Mouse (Mus musculus) hematopoietic stem cell, adult 5-6 weeks (primary cell): ENCODE measurements around the gene Hoxc9. TPM values are rescaled to one million over a fixed set of nuclear protein-coding genes. Genes with fewer than 3 reads are reported as not detected.

Experiments used
- ATAC-seq, 2 experiments: fragments of 125-278 bp in 1 of 2; replicated peaks in 1 of 2; 2 replicates each; pipeline ENCODE4 v1.8.0; 2016 to 2017; ENCODE audit warnings: inconsistent platforms in 2 of 2, mild to moderate bottlenecking in 2 of 2, moderate number of reproducible peaks in 2 of 2, low read depth in 1 of 2, moderate TSS enrichment in 1 of 2; ENCODE audit not compliant: low FRiP score in 2 of 2, poor library complexity in 2 of 2, severe bottlenecking in 2 of 2, insufficient read depth in 1 of 2, low TSS enrichment in 1 of 2
- total RNA-seq: library from RNA; stranded (forward); fragments of 172-1452, 232-1000 nt; gene quantifications from 2 replicates; pipeline ENCODE4 v1.2.3, GENCODE M21; 2017

Gene Hoxc9
- total RNA-seq, 1 experiment from 2014 or later: not detected

DNA sequence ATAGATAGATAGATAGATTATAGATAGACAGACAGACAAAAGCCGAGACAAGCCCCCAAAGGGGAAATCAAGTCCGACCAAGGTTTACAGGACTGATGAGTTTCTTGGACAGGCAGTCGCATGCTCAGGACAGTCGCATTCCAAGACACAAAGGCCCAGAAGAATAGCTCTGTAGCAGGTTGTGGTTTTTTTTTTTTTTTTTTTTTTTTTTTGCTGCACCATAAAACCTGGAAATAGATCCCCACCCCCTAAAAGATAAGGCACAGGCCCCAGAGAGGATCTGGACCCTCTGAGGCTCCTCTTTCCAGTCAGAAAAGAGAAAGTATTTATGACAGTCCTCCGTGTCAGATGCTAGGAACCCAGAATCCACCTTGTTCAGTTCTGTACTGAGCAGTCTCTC is 11.8 kb downstream of the Hoxc9 start:
- no peak for ATAC-seq

DNA sequence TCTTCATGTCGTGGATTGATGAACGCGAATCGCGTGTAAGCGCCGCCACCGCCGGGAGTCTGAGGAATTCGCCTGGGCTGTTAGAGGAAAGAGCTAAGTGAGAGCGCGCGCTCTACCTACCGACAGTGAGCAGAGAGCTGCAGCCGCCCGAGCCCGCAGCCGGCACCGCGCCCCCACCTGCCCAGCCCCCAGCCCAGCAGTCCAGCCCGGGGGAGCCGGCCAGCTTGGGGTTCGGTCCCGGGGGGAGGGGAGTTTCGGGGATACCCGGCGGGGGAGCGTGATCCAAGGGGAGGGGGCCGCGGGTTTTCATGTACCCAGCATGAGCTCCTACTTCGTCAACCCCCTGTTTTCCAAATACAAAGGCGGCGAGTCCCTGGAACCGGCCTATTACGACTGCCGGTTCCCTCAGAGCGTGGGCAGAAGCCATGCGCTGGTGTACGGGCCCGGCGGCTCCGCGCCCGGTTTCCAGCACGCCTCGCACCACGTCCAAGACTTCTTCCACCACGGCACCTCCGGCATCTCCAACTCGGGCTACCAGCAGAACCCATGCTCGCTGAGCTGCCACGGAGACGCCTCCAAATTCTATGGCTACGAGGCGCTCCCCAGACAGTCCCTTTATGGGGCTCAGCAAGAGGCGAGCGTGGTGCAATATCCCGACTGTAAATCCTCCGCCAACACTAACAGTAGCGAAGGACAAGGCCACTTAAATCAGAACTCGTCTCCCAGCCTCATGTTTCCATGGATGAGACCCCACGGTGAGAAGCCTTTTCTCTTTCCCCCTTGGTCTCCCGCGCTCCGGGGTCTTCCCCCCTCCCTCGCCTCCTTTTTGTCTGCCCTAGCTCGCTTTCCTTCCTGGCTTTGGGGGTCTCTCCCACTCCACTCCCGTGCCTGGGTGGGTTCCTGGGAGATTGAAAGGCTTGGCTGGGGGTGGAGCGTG is 14.5 kb downstream of the Hoxc9 start, which contains the start of gene Hoxc8:
Gene Hoxc8, plus strand, starts transcription at position 147 of the 937 bp plus-strand sequence.
- ATAC-seq: no peak

DNA sequence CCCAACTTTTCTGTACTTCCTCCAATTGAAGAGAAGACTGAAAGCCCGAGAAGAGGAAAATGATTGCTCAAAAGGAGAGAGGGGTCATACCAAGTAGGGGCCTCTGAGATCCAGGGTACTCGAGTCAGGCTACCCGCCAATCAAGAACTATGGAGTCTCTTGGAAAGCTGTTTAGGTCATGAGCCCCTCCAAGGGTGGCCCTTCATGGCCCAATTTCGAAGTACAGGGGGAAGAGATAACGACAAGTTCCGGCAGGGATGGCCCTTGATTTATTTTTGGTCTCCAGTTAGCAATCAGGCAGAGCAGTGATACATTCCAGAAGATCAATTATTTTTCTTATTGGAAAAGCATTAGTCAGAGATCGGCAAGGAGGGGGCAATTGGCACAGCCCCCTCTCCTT is 15.5 kb downstream of the Hoxc9 start:
- ATAC-seq: no peak

DNA sequence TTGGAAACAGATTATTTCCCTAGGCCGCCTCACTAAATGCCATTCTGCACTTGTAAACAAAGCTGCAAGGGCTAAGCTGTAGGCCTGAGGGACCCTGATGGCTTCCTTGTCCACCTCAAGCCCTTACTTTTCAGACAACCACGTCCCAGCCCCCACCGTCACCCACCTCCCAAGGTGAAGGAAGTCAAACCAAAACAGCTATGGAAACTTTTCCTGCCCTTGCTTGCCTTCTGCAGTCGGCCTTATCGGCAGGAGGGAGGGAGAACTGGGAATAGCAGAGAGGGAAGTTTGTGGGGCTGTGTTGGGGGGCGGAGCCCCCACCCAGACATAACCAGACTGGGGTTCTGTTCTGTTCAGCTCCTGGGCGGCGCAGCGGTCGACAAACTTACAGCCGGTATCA is 16.0 kb downstream of the Hoxc9 start:
- ATAC-seq: no peak

DNA sequence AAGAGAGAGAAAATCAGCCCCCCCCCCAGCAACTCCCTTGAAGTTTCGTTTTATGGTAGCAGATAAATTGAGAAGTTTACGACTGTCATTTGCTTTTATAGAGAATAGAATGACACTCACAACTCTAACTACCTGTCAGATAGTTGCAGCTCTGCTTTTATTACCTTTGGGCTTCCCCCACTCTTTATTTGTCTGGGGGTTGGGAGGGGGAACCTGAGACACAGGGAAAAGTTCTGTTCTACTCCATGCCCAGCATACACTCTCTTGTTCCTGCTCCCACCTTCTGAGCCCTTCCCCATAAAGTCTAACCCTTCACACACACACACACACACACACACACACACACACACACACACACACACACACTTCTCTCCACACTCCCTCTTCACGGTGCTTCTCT is 16.6 kb downstream of the Hoxc9 start:
- ATAC-seq: no peak

DNA sequence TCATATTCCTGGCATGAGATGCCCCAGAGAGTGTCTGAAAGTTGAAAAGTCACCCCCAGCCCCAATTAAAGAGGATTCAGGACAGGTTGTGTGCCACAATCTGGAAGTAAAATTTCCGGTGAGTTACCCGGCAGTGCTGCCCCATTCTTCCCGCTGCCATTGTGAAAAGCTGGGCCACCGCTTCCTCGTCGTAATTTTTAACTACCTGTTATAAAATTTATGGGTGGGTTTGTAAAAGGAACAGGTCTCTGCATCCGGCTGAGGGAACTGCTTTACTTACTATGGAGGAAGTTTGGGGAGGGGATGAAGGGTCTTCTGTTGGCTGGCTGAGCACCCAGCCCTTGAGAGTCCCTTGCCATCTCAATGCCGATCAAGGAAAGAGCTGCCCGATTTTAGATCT is 20.3 kb downstream of the Hoxc9 start:
- ATAC-seq: no peak

DNA sequence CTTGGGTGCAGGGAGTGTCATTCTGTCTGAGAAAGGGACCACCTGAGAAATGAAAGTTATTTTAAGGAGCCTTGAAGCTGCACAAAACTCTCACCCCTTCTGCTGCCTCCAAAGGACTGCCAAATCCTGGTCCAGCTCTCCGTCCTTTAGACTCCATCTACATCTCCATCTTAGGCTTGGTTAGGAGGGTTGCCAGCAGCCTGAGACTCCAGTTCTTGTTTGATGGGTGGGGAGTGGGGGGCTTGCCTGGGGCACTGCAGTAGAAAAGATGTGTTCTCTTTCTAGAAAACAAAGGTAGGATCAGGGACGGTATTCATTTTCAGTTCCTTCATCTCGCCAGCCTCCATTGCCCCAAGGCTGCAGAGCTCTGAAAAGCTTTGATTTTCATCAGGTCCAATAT is 21.2 kb downstream of the Hoxc9 start:
- ATAC-seq: no peak

DNA sequence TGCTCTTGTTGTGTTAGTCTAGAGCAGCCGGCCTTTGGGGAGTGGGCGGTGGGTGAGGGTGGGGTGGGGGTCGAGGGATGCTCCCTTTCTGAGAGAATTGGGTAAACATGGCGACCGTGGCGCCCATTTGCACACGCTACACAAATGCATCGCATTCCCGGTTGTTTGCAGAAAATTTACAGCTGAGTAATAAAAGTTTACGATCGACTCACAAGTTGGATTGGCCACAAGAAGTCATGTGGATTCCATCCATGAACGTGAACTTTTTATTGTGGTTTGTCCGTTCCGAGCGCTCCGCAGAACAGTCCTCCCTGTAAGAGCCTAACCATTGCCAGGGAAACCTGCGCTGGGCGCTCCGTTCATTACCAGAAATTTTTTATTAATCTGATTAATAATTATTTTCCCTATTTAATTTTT is 21.7 kb downstream of the Hoxc9 start, which contains the start of gene Hoxc6:
Gene Hoxc6, plus strand, starts transcription at position 319 of the 417 bp plus-strand sequence.
- no peak for ATAC-seq

DNA sequence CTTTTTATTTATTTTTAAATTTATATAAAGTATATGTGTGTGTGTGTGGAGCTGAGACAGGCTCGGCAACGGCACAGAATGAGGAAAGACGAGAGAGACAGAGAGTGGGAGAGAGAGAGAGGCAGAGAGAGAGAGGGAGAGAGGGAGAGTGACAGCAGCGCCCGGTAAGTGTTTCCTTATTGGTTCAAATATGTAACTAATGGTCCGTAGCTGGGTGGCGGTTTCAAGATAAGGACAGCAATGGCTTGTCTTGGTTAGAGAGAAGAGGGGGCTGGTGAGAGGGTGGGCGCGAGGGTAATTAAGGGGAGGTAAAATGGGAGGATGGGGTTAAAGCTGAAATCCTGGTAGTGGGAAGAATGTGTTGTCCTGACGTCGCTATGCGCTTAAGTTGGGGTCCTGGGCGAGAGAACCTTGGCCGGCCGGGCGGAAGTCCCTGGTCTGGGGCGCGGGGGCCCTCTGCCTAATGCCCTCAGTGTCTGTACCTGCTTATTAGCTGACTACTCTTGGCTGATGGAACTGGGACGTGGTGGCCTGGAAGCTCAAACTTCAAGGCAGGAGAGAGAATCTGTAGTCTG is 22.5 kb downstream of the Hoxc9 start:
- ATAC-seq: no peak

DNA sequence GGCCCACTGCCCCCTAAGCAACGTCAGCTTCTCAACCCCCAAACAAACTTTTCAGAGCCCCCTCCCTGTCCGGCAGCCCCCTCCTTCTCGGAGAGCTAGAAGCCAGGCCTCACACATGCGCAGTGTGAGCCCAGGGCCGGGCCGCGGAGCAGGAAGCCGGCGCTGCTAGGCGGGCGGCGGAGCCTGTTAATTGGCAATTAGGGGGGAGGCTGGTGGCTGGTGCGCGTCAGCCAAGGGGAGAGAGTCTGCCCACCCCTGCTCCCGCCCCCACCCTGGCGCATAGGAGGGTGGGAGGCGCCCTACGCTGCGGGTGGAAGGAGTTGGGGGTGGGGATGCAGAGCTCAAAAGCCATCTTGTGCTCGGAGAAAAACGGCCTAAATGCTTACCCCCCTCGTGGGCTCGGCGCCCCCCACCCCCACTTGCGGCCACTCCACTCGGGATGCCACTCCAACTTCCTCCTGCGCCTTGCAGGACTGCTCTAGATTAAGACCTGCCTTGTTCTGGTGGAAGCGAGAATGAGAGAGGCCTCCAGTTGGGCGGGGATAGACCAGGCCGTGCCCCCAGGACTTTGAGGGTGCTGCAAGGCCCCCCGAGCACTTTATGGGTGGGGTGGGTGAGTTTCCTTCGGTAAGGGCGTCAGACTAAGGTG is 23.1 kb downstream of the Hoxc9 start:
- ATAC-seq: peak; percentile 28 to 47; a peak in 3 of 4 replicates

DNA sequence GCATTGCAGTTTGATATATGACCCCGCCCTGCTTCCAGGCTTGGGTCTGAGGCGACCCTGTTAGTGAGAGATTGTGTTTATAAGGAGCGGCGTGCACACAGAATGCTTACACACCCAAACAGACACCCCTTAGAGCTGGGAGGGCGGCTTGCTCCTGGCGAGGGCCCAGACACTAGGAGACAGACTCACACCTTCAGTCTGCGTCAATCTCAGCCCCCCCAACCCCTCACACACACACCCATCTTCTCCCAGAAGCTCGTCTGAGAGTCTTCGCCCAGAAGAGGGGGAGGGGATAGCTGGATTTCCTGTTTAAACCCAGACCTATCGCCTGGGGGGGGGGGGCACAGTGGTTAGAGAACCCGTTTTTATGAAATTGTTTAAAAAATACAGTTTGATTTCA is 23.7 kb downstream of the Hoxc9 start:
- ATAC-seq: no peak

DNA sequence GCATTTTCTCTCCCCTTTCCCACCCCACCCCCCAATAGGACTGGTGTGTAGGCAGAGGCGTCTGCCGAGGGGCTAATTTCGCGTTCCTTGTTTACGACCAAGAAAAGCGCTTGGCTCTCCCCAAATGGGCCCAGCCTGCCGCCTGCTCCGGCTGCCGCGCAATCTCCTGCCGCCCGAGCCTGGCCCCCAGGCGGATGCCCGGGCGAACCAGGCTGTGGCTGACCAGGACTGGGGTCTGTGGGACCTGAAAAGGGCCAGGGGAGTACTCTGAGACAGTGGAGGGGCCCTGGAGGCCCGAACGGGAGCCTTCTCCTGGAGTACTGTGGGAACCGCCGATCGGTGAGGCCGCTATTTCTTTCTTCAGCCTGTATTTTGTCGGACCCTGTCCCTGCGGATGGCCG is 24.3 kb downstream of the Hoxc9 start:
- ATAC-seq: no peak

DNA sequence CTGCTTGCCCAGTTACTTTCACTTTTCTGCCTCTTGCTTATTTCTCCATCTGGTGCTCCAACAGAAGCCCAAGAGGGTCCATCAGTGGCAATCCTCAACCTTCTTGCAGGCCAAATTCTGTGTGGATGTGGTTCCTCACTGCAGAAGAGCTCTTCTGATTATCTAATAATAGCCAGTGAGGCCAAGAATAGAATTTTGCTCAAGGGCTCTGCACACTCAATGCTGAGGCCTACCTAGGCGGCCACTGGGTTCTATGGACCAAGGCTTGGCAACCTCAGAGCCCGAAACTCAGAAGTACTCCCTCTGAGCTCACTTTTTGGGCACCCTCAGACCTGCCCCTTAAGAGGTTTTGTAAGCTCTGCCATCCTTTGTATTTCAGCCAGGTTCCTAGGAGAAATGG is 25.1 kb downstream of the Hoxc9 start:
- no peak for ATAC-seq

DNA sequence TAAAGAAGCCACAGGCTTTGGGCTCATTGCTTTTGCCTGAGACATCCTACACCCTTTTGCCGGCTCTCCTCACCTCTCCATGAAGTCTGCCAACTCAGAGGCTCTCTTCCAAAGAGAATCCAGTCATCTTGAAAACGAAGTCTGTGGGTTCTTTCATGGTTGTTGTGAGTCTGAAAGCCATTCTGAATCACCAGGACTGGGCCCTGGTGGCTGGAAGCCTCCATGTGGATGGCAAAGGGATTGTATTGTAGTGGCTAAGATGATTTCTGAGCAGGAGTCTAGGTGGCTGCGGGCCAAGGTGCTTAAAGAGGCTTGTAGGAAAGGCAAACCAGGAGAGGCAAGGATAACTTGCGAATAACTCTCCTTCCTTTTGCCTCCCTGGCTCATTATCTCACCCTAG is 25.9 kb downstream of the Hoxc9 start:
- no peak for ATAC-seq

DNA sequence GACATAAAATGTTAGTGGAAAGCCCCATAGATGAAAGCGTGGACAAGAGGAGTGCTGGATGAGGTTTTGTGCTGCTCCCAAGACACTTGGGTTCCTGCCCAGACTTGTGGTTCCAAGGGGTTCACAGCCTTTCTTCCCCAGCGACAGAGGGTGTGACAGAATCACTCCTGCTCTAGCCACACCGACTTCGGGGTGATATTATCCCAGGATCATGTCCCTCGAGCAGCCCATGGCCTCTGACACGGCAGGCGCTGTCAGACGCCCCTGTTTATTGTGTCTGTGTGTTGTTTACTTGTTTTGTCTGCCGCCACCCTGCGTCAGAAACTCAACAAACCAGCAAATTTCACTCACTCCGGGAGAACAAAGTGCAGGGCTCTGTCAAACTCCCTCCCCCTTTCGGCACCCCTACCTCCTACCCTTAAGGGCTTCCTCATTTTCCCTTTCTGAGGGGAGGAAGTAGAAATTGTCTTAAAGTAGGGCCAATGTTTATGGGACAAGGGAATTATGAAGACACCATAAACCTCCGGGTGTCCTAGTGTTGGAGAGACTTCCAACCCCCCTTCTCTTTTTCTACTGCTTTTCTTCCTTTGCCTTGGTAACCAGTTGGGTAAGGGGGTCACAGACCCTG is 26.7 kb downstream of the Hoxc9 start:
- no peak for ATAC-seq

DNA sequence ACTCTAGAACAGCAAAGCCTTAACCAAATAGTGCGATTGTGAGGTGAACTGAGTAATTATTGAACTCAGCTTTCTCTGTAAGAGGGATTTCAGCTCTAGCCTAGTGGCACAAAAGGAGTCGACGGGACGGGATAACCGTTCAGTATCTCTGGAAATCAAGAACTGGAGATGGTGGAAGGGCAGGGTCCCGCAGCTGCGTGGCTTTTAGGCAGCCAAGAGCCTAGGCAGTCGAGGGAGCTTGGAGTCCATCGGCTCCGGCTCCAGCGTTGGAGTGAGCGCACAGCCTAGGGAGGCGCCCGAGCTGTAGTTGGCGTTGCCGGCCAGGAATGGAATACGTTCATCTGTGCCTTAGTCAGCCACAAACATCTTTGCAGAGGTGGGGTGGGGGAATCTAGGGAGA is 29.1 kb downstream of the Hoxc9 start:
- ATAC-seq: no peak

DNA sequence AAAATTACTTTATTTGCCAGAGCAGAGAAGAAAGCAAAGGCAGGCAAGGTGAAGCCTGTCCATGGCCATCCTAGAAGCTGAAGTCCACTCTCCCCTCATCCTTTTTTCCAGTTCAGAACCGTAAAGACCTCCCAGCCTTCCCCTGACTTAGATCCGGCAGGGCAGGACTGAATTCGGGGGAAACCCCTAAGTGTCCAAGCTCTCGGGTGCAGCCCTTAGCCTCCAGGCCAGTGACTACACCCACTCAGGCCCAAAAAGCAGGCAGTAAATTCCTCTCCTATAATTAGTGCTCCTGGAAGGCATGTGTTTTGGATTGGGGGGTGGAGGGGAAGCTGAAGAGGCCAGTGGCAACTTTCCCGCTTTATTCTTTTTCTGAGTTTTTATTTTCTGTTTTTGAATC is 29.6 kb downstream of the Hoxc9 start:
- ATAC-seq: no peak

DNA sequence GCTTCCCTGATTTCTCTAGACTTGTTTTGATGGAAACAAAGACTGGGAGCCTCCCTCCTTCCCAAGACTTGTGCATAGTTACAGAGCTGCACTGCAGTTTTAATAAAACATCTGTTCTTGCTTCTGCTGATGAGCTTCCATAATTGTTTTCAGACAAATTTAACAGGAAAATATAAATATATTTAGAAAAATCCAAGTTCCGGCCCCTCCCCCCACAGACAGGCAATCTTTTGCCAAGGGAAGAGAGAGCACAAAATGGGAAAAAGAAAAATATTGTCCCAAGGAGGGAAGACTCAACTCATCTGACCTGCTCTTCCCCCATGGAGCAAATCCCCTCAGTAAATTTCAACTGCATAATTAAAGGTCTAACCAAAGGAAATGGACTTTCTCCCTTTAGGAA is 30.1 kb downstream of the Hoxc9 start:
- no peak for ATAC-seq
